Mouse (Mus musculus): ENCODE measurements around the gene Ssu72. TPM values are rescaled to one million over a fixed set of nuclear protein-coding genes. Genes with fewer than 3 reads are reported as not detected.

Ssu72 gene
- total and polyA plus RNA-seq, 3 experiments, result 160 to 245 (median 169) TPM

DNA sequence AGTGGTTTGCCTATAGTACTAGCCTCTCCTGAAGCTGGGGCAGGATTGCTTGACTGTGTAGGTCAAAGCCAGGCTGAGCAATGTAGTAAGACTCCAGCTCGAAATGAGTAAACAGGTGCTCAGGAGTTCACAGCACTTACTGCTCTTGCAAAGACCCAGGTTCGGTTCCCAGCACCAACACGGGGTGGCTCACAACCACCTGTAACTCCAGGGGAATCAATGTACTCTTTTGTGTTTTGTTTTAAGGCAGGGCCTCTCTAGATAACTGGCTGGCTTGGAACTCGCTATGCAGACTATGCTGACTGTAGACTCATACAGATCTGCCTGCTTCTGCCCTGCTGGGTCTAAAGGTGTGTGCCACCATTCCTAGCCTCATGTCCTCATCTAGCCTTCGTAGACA, 38.1 kb downstream of the Ssu72 start:
- dilution Hi-C loops (cut with MboI; ENCODE audit: extremely low pct_ligation_motif_present, extremely low pct_unique_long_range_greater_than_20kb, low sequenced_read_pairs) (no loop called here), in situ Hi-C loops (cut with MboI; ENCODE audit: low pct_ligation_motif_present, low pct_unique_long_range_greater_than_20kb, low sequenced_read_pairs) (no loop called here)
- Histone ChIP-seq H3K4me3 (replicated peaks in 1 of 3; ENCODE audit: low read depth in 2 of 3, low read length in 2 of 3, poor library complexity in 1 of 3) (no peak overlapping the region), H3K79me2 (replicated peaks; ENCODE audit: control insufficient read depth, extremely low read depth, insufficient read depth, poor library complexity, severe bottlenecking) (0 out of 2 replicates have a peak, but pooled peaks cover 4% of the 10 kb centered on the region), H3K27ac (ENCODE audit: insufficient read depth, low read depth) (no peak overlapping the region), H3K4me2 (ENCODE audit: insufficient read depth, low read depth, poor library complexity, severe bottlenecking) (no peak overlapping the region), H3K36me3 (replicated peaks in 1 of 2; ENCODE audit: control insufficient read depth in 1 of 2, insufficient read depth in 1 of 2, low read length in 1 of 2) (peaks cover 75 to 93% of the 10 kb centered on the region in 2 experiments), H3K27me3 (replicated peaks) (no peaks in the 10 kb centered on the region), H3K9me3 (replicated peaks; ENCODE audit: low read length) (no peaks in the 10 kb centered on the region), H3K9ac (ENCODE audit: insufficient read depth, low read depth) (no peak overlapping the region), H3K4me1 (ENCODE audit: control insufficient read depth in 1 of 2, insufficient read depth in 2 of 2) (peaks cover 0 to 14% of the 10 kb centered on the region in 2 experiments; a peak in 1 of 4 replicates)
- TF ChIP-seq MAX (IDR thresholded peaks at IDR 0.05; ENCODE audit: low read length) (no peak), MYC (IDR thresholded peaks at IDR 0.05; ENCODE audit: low read depth, low read length) (no peak), EP300 (IDR thresholded peaks at IDR 0.05; ENCODE audit: low read length) (no peak), SMC3 (IDR thresholded peaks at IDR 0.05; ENCODE audit: low read depth, low read length) (no peak), CTCF (conservative IDR thresholded peaks at IDR 0.05 in 1 of 2, IDR thresholded peaks at IDR 0.05 in 1 of 2; ENCODE audit: low read depth in 2 of 2, low read length in 2 of 2) (no peak)
- no peak for DNase-seq (ENCODE audit: extremely low read depth)

DNA sequence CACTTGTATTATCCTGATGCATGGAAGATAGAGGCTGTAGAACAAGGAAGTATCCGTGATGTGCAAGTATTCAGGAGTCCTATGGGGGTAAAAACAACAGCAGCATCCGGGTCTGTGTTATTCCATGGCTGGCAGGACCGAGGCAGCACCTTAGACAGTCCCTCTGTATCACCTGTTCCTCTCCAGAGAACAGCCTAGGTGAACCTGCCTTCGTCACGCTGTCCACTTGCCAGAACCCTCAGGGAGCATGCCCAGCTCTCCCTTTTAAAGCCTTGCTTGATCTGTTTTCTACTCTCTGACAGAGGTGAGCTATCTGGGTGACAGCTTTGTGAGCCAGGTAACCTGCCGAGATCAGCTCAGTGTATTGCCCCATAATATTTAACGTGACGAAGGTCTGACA, 39.9 kb downstream of the Ssu72 start:
- H3K27me3 ChIP-seq (replicated peaks), result no peaks in the 10 kb centered on the region
- no peak for DNase-seq (ENCODE audit: extremely low read depth)
- in situ Hi-C loops (cut with MboI; ENCODE audit: low pct_ligation_motif_present, low pct_unique_long_range_greater_than_20kb, low sequenced_read_pairs), result no loop called here
- H3K79me2 ChIP-seq (replicated peaks; ENCODE audit: control insufficient read depth, extremely low read depth, insufficient read depth, poor library complexity, severe bottlenecking), result 0 out of 2 replicates have a peak, but pooled peaks cover 4% of the 10 kb centered on the region
- dilution Hi-C loops (cut with MboI; ENCODE audit: extremely low pct_ligation_motif_present, extremely low pct_unique_long_range_greater_than_20kb, low sequenced_read_pairs), result no loop called here
- no peak overlapping the region for H3K9ac ChIP-seq (ENCODE audit: insufficient read depth, low read depth)
- H3K36me3 ChIP-seq (replicated peaks in 1 of 2; ENCODE audit: control insufficient read depth in 1 of 2, insufficient read depth in 1 of 2, low read length in 1 of 2), result peaks cover 87 to 98% of the 10 kb centered on the region in 2 experiments
- no peaks in the 10 kb centered on the region for H3K4me1 ChIP-seq (ENCODE audit: control insufficient read depth in 1 of 2, insufficient read depth in 2 of 2)
- no peak overlapping the region for H3K4me3 ChIP-seq (replicated peaks in 1 of 3; ENCODE audit: low read depth in 2 of 3, low read length in 2 of 3, poor library complexity in 1 of 3)
- H3K4me2 ChIP-seq (ENCODE audit: insufficient read depth, low read depth, poor library complexity, severe bottlenecking), result no peak overlapping the region
- H3K27ac ChIP-seq (ENCODE audit: insufficient read depth, low read depth), result no peak overlapping the region
- H3K9me3 ChIP-seq (replicated peaks; ENCODE audit: low read length), result no peaks in the 10 kb centered on the region
- no peak for TF ChIP-seq TBP (conservative IDR thresholded peaks at IDR 0.05; ENCODE audit: low read depth, low read length)
- no peak for TF ChIP-seq HCFC1 (IDR thresholded peaks at IDR 0.05; ENCODE audit: low read depth, low read length)
- TF ChIP-seq NRF1 (IDR thresholded peaks at IDR 0.05; ENCODE audit: low read depth, low read length), result no peak
- TF ChIP-seq NELFE (IDR thresholded peaks at IDR 0.05; ENCODE audit: low read depth, low read length), result no peak
- no peak for TF ChIP-seq RAD21 (IDR thresholded peaks at IDR 0.05; ENCODE audit: low read depth, low read length)
- no peak for TF ChIP-seq UBTF (IDR thresholded peaks at IDR 0.05; ENCODE audit: low read depth, low read length)
- no peak for TF ChIP-seq POLR2AphosphoS2 (IDR thresholded peaks at IDR 0.05; ENCODE audit: low read depth, low read length)
- TF ChIP-seq KAT2A (IDR thresholded peaks at IDR 0.05; ENCODE audit: insufficient replicate concordance, low read length), result no peak
- no peak for TF ChIP-seq SMC3 (IDR thresholded peaks at IDR 0.05; ENCODE audit: low read depth, low read length)
- TF ChIP-seq ELF1 (IDR thresholded peaks at IDR 0.05; ENCODE audit: low read depth, low read length), result no peak
- TF ChIP-seq ZNF384 (IDR thresholded peaks at IDR 0.05; ENCODE audit: low read depth, low read length), result no peak

DNA sequence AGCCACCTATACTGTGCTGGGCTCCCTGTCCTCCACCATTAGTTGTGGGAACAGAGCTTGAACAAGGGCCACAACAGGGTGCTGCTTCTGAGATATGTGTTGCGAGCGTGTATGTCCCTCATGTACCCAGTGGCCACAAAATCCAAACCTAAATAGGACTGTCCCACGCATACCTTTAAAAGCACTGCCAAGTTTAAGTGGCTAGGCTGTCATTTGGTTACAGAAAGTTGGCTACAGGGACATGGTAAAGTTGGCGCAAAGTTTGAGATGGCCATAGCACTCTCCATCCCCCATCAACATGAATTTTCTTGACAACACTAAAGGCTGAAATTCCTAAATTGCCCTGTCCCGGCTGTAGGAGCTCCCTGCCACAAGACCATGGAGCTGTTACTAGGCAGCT, 40.5 kb downstream of the Ssu72 start:
- H3K9me3 ChIP-seq (replicated peaks; ENCODE audit: low read length), result no peaks in the 10 kb centered on the region
- H3K79me2 ChIP-seq (replicated peaks; ENCODE audit: control insufficient read depth, extremely low read depth, insufficient read depth, poor library complexity, severe bottlenecking), result 0 out of 2 replicates have a peak, but pooled peaks cover 4% of the 10 kb centered on the region
- DNase-seq (ENCODE audit: extremely low read depth), result no peak
- no peak overlapping the region for H3K9ac ChIP-seq (ENCODE audit: insufficient read depth, low read depth)
- no peak for TF ChIP-seq MEF2A (IDR thresholded peaks at IDR 0.05; ENCODE audit: borderline replicate concordance, low read depth, low read length)
- TF ChIP-seq MYC (IDR thresholded peaks at IDR 0.05; ENCODE audit: low read depth, low read length), result no peak
- no peak for TF ChIP-seq MXI1 (IDR thresholded peaks at IDR 0.05; ENCODE audit: low read depth, low read length)
- TF ChIP-seq UBTF (IDR thresholded peaks at IDR 0.05; ENCODE audit: low read depth, low read length), result no peak
- TF ChIP-seq ZKSCAN1 (IDR thresholded peaks at IDR 0.05; ENCODE audit: borderline replicate concordance, low read depth, low read length), result no peak
- TF ChIP-seq EP300 (IDR thresholded peaks at IDR 0.05; ENCODE audit: low read length), result no peak
- no peak for TF ChIP-seq ELF1 (IDR thresholded peaks at IDR 0.05; ENCODE audit: low read depth, low read length)
- TF ChIP-seq TCF12 (IDR thresholded peaks at IDR 0.05; ENCODE audit: low read depth, low read length), result no peak
- TF ChIP-seq SMC3 (IDR thresholded peaks at IDR 0.05; ENCODE audit: low read depth, low read length), result no peak
- H3K36me3 ChIP-seq (replicated peaks in 1 of 2; ENCODE audit: control insufficient read depth in 1 of 2, insufficient read depth in 1 of 2, low read length in 1 of 2), result peaks cover 88 to 98% of the 10 kb centered on the region in 2 experiments
- no peak overlapping the region for H3K4me3 ChIP-seq (replicated peaks in 1 of 3; ENCODE audit: low read depth in 2 of 3, low read length in 2 of 3, poor library complexity in 1 of 3)
- no peak overlapping the region for H3K27ac ChIP-seq (ENCODE audit: insufficient read depth, low read depth)
- dilution Hi-C loops (cut with MboI; ENCODE audit: extremely low pct_ligation_motif_present, extremely low pct_unique_long_range_greater_than_20kb, low sequenced_read_pairs), result no loop called here
- H3K27me3 ChIP-seq (replicated peaks), result no peaks in the 10 kb centered on the region
- in situ Hi-C loops (cut with MboI; ENCODE audit: low pct_ligation_motif_present, low pct_unique_long_range_greater_than_20kb, low sequenced_read_pairs), result no loop called here
- H3K4me2 ChIP-seq (ENCODE audit: insufficient read depth, low read depth, poor library complexity, severe bottlenecking), result no peak overlapping the region
- H3K4me1 ChIP-seq (ENCODE audit: control insufficient read depth in 1 of 2, insufficient read depth in 2 of 2), result no peaks in the 10 kb centered on the region
